Mouse (Mus musculus) cortical plate, adult 2 months (tissue): Measurements from ENCODE around the gene Ccm2.

Source experiments
- CTCF ChIP-seq: fragments of 200-500 bp; IDR thresholded peaks from 2 replicates; pipeline ENCODE4 v1.5.1; 2011; ENCODE audit warnings: mild to moderate bottlenecking, control low read depth, low read length; ENCODE audit not compliant: insufficient read depth; ENCODE audit errors: extremely low read depth
- POLR2A ChIP-seq: fragments of 200-500 bp; IDR thresholded peaks from 2 replicates; pipeline ENCODE4 v1.6.1; 2011; ENCODE audit warnings: mild to moderate bottlenecking, low read length, control low read depth; ENCODE audit not compliant: insufficient read depth; ENCODE audit errors: extremely low read depth

- TF ChIP-seq CTCF, result no peak
- TF ChIP-seq POLR2A, result no peak
These were observed 27.1 kb upstream of the Ccm2 start for GRCm38 (mm10) chr11:6519491-6520033.
